Mouse (Mus musculus) retina, postnatal 7 days (tissue): Measurements from ENCODE around the gene Hacd3.
"Not testable (repeated sequence)": the region's sequence is repeated elsewhere in the genome, so short reads cannot be mapped to it uniquely, and the experiment has no call there.

Experiments
- DNase-seq: peaks from one replicate; pipeline ENCODE4 v3.0.0-alpha.2; 2012; ENCODE audit warnings: low read depth, low spot score

The Hacd3 gene

GRCm38 (mm10) chr9:65016978-65017827 lies 4.3 kb downstream of the Hacd3 start:
- DNase-seq, result no peak

DNA sequence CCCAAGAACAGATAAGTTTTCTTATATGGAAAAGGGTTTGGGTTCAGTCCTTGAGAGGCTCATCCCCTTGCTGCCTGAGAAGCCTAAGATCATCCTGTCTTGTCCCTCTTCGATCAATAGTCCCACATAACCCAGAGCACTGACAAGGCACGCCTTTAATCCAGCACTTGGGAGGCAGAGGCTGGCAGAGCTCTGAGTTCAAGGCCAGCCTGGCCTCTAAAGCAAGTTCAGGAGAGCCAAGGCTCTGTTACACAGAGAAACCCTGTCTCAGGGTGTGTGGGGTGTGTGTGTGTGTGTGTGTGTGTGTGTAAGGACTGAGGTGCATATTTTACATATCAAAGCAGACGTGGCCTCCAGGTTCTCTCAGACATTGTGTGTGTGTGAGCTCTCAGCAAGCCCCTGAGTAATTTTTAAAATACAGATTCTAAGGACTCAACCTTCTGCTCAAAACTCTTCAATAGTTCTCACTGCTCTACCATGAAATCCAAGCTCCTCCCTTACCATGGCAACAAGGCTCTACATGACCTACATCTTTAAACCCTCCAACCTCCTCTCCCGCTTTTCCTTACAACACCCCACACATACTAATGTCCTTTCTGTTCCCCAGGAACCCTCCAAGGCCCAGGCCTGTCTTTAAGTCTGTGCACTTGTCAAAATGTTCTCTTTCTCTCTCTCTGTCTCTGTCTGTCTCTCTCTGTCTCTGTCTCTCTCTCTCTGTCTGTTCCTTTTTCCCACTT lies 5.1 kb downstream of the Hacd3 start:
- DNase-seq, result no peak

DNA sequence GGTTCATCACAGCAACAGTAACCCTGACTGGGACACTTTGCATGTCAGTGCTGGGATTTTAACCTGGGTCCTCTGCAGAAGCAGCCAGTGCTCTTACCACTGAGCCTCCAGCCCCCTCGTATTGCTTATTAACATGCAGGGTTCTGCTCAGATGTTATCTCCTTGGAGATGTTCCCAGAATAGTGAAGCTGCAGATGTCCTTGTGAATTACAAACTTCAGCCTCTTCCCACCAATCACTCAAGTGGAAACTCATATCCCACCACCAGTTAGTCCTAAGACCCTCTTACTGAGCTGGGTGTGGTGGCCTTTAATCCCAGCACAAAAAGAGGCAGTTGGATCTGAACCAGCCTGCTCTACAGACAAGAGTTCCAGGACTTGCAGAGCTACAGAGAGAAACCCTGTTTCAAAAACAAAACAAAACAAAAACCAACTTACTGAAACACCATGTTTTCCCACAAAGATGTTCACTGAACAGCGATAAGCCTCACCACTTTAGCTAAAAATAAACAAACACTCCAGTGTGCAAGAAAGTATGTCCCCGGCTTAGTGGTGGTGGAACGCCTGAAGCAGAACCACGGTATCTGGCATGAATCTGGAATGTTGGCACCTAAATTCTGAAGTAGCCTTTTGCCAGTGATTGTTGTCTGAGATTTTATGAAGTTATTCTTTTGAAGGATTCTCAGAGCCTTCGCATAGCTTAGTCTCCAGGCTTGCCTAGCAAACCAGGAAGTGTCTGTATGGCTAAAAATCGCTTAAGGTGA lies 5.9 kb downstream of the Hacd3 start:
- no peak for DNase-seq

DNA sequence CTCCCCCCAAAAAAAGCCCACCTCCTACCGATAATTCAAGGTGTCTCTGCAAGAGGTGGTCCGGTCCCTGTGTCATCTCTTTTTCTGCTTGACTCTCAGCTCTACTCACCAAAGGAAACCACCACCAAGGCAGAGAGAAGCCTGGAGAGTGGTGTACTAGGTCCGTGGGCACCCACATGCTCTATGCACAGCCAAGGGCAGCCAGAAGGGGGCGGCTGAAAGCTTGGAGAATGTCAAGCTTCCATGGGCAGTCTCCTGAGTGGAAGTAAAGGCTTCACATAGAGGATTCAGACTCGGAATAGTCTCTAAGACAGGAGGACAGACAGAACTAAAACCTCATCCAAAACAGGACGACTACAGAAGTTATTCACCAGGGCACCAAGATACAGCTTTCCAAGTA lies 10.2 kb downstream of the Hacd3 start:
- peak; percentile 21 for DNase-seq

DNA sequence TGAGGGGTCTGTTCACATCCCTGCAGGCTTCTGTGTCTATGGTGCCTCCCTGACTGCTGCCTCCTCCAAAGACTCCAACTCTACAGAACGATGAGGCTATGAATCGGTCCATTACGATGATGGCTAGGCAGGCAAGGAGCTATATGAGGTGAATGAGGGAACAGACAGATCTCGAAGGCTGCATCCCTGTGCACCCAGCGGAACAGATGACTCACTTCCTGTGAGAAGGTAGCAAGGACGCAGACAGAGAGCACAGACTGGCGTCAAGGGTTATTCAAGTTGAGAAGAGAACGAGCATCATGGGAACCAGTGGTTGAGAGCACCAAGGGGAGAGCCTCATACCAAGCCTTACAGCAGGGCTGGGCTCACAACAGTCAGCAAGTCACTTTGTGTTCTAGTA lies 10.9 kb downstream of the Hacd3 start:
- no peak for DNase-seq

GRCm38 (mm10) chr9:65005737-65006136 lies 15.8 kb downstream of the Hacd3 start:
- no peak for DNase-seq

DNA sequence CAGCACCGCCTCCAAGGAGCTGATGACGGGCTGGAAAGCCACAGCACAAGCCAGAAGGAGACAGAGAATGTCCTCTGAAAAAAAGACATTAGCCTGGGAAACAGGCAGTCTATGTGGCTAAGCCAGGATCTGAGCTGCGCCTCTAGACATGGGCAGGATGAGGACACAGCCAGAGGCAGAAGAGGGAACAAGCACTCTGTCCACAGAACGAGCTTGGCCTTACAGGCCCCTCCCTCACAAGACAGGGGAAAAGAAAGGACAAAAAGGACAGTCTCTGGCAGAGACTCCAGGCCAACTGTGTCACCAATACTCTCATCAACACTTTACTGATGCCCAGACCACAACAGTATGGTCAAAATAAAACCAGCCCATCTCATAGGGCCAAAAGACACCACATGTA lies 20.0 kb downstream of the Hacd3 start:
- DNase-seq, result no peak

DNA sequence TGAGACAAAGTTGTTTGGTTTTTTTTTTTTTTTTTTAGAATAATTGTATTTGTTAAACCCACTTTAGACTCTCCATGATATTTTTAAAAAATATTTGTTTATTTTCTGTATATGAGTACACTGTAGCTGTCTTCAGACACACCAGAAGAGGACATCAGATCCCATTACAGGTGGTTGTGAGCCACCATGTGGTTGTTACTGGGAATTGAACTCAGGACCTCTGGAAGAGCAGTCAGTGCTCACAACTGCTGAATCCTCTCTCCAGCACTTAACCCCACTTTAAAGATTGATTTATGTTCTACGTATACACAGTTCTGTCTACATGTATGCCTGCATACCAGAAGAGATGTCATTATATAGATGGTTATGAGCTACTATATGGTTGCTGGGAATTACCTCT lies 26.0 kb downstream of the Hacd3 start:
- not testable (repeated sequence) for DNase-seq

GRCm38 (mm10) chr9:64990291-64990690 lies 31.2 kb downstream of the Hacd3 start:
- no peak for DNase-seq

DNA sequence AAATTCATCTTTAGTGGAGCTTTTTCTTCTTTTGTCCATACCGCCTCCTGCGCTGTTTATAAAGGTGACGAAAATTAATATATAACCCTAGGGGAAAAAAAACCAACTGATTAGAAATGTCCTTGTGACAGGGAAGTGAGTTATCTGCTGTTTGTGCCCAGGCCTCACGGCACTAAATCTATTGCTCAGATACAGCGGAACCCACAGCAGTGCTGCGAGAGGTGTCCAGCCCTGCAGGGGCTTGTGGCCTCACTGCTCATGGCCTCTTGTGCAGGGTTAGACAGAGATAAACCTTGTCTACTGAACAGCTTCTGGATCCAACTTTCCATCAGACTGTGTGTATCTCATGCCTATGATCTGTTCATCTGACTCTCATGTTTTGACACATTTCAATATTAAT lies 33.0 kb downstream of the Hacd3 start:
- no peak for DNase-seq

GRCm38 (mm10) chr9:64987651-64988050 lies 33.8 kb downstream of the Hacd3 start:
- DNase-seq, result no peak

DNA sequence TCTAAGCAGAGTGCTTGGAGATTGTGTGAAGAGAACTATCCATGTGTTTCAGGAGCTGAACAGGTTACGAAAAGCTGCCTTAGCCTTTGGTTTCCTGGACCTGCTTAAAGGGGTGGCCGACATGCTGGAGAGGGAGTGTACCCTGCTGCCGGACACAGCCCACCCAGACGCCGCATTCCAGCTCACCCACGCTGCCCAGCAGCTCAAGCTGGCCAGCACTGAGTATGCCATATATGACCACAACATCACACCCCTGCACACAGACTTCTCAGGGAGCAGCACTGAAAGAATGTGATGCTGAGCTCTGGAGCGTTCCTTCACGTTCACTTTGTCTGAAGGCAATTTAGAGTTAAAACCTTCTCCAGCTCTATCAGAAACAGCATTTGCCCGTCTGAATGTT lies 35.7 kb downstream of the Hacd3 start:
- no peak for DNase-seq

GRCm38 (mm10) chr9:64985037-64985794 lies 36.3 kb downstream of the Hacd3 start:
- DNase-seq, result no peak

DNA sequence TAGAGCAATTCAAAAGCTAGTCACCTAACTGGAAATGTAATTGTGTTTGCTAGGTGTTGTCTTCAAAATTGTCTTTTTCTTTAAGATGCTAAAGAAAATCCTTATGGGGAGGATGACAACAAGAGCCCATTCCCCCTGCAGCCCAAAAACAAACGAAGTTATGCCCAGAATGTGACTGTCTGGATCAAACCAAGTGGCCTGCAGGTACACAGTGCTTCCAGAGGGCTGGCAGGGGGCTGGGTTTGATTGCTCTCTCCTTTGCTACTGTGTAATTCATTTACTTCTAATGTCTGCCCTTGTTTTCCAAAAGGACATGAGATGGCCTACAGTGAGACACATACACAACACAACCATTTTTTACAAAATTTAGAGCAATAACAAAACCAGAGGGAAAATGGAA lies 39.6 kb downstream of the Hacd3 start:
- DNase-seq, result no peak

DNA sequence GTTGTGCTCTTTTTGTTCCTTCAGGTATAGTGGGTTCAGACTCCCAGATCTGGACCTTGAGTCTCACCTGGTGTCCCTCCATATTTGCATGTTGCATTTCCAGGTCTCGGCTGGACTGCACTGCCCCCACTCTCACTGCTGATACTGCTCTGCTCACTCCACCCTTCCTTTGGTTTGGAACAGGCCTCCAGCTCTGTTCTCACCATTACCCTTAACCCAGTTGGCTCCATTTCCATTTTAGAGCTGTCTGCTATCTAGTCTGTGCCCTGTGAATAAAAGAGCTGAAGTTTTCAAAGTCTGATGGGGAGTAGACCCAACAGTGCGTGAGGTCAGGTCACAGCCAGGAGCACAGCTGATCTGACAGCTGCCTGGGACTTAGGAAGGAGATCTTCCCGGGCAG lies 40.9 kb downstream of the Hacd3 start:
- DNase-seq, result no peak

DNA sequence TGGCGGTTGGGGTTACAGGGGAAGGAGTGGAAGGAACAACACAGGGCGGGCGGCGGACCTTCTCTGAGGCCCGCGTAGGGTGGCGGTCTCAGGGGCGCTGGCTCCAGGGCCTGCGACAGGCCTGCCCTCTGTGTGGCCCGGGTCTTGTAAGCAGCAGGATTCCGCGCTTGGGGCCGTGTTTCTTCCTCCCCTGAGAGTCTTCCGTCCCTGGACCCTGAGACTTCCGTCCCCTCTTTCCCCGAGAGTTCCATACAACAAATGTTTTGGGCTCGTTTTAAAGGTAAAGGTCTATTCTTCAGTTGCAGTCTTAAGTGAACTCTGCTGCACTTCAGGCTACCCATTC lies 60.5 kb downstream of the Hacd3 start:
- DNase-seq, result no peak

DNA sequence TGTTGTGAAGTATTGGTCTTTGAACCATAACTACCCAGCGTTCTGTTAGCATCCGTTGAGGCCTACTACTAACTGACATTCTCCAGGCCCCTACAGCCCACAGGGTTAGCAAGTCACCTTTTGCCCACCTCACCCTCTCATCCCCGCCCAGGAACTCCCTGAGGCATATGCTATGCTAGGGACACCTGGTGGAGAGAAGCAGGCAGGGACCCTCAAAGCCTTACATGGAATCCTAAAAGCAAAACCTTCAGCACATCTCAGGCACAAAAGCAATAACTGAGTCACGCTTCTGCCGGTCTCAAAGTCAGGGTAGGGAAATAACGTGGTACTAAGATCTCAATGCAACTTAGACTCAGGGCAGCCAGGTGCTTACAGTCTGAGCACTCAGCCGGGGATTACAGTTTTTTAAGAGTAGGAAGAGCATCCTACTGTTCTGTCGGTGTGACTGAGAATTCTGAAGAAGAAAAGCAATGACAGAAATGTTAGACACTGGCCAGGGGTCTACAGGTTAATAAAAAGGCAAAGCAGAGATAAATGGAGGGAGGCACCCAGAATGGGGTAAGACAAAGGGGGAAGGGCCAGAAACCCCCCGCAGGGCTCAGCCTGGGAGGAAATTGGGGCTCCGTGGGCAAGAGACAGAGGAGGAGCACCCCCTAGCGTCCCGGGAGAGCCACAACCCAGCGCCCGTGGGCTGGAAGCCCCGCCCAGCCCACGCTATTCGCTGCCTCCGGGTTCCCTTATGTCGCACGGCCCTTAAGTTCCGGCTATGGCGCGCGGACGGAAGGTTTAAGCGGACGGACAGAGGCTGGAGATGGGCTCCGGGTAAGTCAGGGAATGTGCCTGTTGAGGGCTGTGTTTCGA lies 61.1 kb downstream of the Hacd3 start, which contains the start of gene Ints14:
Ints14 (plus strand) TSS at position 789 of the 861 bp plus-strand sequence.
- peak; percentile 94 for DNase-seq

GRCm38 (mm10) chr9:64957276-64957675 lies 64.2 kb downstream of the Hacd3 start:
- no peak for DNase-seq

GRCm38 (mm10) chr9:64956337-64956736 lies 65.2 kb downstream of the Hacd3 start:
- no peak for DNase-seq

- DNase-seq, result no peak
Measured at GRCm38 (mm10) chr9:64953190-64953589, 68.3 kb downstream of the Hacd3 start.

DNA sequence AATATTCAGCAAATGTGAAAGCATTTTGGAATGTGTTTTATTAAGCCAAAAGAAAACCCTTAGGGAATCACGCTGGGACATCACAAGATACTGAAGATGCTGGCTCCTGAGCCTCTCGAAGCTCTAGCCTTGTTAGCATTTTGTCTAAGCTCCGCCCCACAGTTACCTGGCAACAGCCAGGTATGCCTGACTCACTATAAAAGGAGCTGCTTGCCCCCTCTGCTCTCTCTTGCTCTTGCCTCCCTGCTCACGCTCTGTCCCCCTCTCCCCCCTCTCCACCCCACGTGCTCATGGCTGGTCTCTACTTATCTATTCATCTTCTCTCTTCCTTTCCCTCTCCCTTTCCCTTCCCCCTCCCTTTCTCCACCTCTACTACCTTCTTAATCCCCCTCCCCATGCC lies 69.4 kb downstream of the Hacd3 start:
- DNase-seq, result no peak
